Mouse (Mus musculus) liver, embryonic 16.5 days (tissue): ENCODE measurements around the gene Olfr1245. TPM values are rescaled to one million over a fixed set of nuclear protein-coding genes. Genes with fewer than 3 reads are reported as not detected.

Source experiments
- polyA plus RNA-seq: library from polyadenylated mRNA; unstranded; fragments of >200 nt; fragmentation: Nextera tagmentation; extraction: Ambion mirVana; gene quantifications from 2 replicates; pipeline ENCODE4 v1.2.1, GENCODE M21; 2015

Olfr1245 gene
- polyA plus RNA-seq, 1 experiment from 2014 or later = not detected

Other genes with a start within 250 kb of the Olfr1245 start
- gene Olfr1232, start 248.8 kb downstream of the Olfr1245 start, polyA plus RNA-seq = not detected in 2 replicates
- not detected in 2 replicates for gene Olfr1233, start 236.0 kb downstream of the Olfr1245 start, polyA plus RNA-seq
- not detected in 2 replicates for gene Olfr1234, start 213.6 kb downstream of the Olfr1245 start, polyA plus RNA-seq
- not detected in 2 replicates for gene Olfr1238, start 168.8 kb downstream of the Olfr1245 start, polyA plus RNA-seq
- gene Olfr1239, start 158.0 kb downstream of the Olfr1245 start, polyA plus RNA-seq = not detected in 2 replicates
- gene Olfr1240, start 135.4 kb downstream of the Olfr1245 start, polyA plus RNA-seq = not detected in 2 replicates
- gene Olfr1241, start 91.3 kb downstream of the Olfr1245 start, polyA plus RNA-seq = not detected in 2 replicates
- not detected in 2 replicates for gene Olfr1242, start 80.1 kb downstream of the Olfr1245 start, polyA plus RNA-seq
- gene Olfr1243, start 47.0 kb downstream of the Olfr1245 start, polyA plus RNA-seq = not detected in 2 replicates
- gene Olfr1246, start 14.7 kb upstream of the Olfr1245 start, polyA plus RNA-seq = not detected in 2 replicates
- gene Olfr1247, start 35.7 kb upstream of the Olfr1245 start, polyA plus RNA-seq = not detected in 2 replicates
- gene Olfr1248, start 39.8 kb upstream of the Olfr1245 start, polyA plus RNA-seq = not detected in 2 replicates
- not detected in 2 replicates for gene Olfr1249, start 56.5 kb upstream of the Olfr1245 start, polyA plus RNA-seq
- not detected in 2 replicates for gene Olfr1250, start 83.0 kb upstream of the Olfr1245 start, polyA plus RNA-seq
- not detected in 2 replicates for gene Olfr1251, start 93.5 kb upstream of the Olfr1245 start, polyA plus RNA-seq
- gene Olfr1252, start 146.6 kb upstream of the Olfr1245 start, polyA plus RNA-seq = not detected in 2 replicates
- not detected in 2 replicates for gene Olfr1253, start 178.6 kb upstream of the Olfr1245 start, polyA plus RNA-seq
- gene Olfr1254, start 215.2 kb upstream of the Olfr1245 start, polyA plus RNA-seq = not detected in 2 replicates
- not detected in 2 replicates for gene Olfr1255, start 233.6 kb upstream of the Olfr1245 start, polyA plus RNA-seq